Mouse (Mus musculus): ENCODE data around the gene Col1a1. TPM values are rescaled to one million over a fixed set of nuclear protein-coding genes. Genes with fewer than 3 reads are reported as not detected.

The Col1a1 gene
- polyA plus RNA-seq (2012; rRNA removed), result 11.9 and 18.7 TPM in 2 replicates

- H3K27me3 ChIP-seq (ENCODE audit: control insufficient read depth, insufficient read depth, low read length), result peaks cover 3% of the 10 kb centered on the region; the same call in 1 of the 2 replicates
- TF ChIP-seq CTCF (IDR thresholded peaks at IDR 0.05; ENCODE audit: borderline replicate concordance, control insufficient read depth, extremely low read depth, insufficient read depth, low read length, poor library complexity) (no peak), POLR2A (IDR thresholded peaks at IDR 0.05; ENCODE audit: control insufficient read depth, extremely low read depth, insufficient read depth, low read length, poor library complexity) (no peak)
- H3K4me3 ChIP-seq (ENCODE audit: control insufficient read depth, insufficient read depth, low read length), result no peak within 1 kb of the TSS
- no peak for DNase-seq
- 49% methylated on average over 19 of the region's 19 CpGs for WGBS
- H3K36me3 ChIP-seq (ENCODE audit: control insufficient read depth, insufficient read depth, low read length), result no peaks in the 10 kb centered on the region
- peaks cover 7% of the 10 kb centered on the region for H3K4me1 ChIP-seq (replicated peaks; ENCODE audit: control insufficient read depth, insufficient read depth, low read length)
- no peak within 1 kb of the TSS for H3K27ac ChIP-seq (ENCODE audit: control insufficient read depth, insufficient read depth, low read length)
Observed at GRCm38 (mm10) chr11:94936045-94936444, at the start of gene Col1a1. Gene Col1a1, plus strand, starts transcription at chr11:94936224.

- Histone ChIP-seq H3K27ac (ENCODE audit: control insufficient read depth, insufficient read depth, low read length) (no peak overlapping the region), H3K36me3 (ENCODE audit: control insufficient read depth, insufficient read depth, low read length) (no peaks in the 10 kb centered on the region), H3K4me1 (replicated peaks; ENCODE audit: control insufficient read depth, insufficient read depth, low read length) (no peaks in the 10 kb centered on the region), H3K27me3 (ENCODE audit: control insufficient read depth, insufficient read depth, low read length) (no peaks in the 10 kb centered on the region), H3K4me3 (ENCODE audit: control insufficient read depth, insufficient read depth, low read length) (no peak overlapping the region)
- TF ChIP-seq POLR2A (IDR thresholded peaks at IDR 0.05; ENCODE audit: control insufficient read depth, extremely low read depth, insufficient read depth, low read length, poor library complexity) (no peak), CTCF (IDR thresholded peaks at IDR 0.05; ENCODE audit: borderline replicate concordance, control insufficient read depth, extremely low read depth, insufficient read depth, low read length, poor library complexity) (no peak)
- WGBS, result 87% methylated on average over 6 of the region's 6 CpGs
- no peak for DNase-seq
Observed at GRCm38 (mm10) chr11:94891155-94891554, 44.9 kb upstream of the Col1a1 start.

- Histone ChIP-seq H3K4me1 (replicated peaks; ENCODE audit: control insufficient read depth, insufficient read depth, low read length) (no peaks in the 10 kb centered on the region), H3K27ac (ENCODE audit: control insufficient read depth, insufficient read depth, low read length) (no peak overlapping the region), H3K27me3 (ENCODE audit: control insufficient read depth, insufficient read depth, low read length) (no peaks in the 10 kb centered on the region), H3K36me3 (ENCODE audit: control insufficient read depth, insufficient read depth, low read length) (no peaks in the 10 kb centered on the region), H3K4me3 (ENCODE audit: control insufficient read depth, insufficient read depth, low read length) (no peak overlapping the region)
- TF ChIP-seq POLR2A (IDR thresholded peaks at IDR 0.05; ENCODE audit: control insufficient read depth, extremely low read depth, insufficient read depth, low read length, poor library complexity) (no peak), CTCF (IDR thresholded peaks at IDR 0.05; ENCODE audit: borderline replicate concordance, control insufficient read depth, extremely low read depth, insufficient read depth, low read length, poor library complexity) (no peak)
- no peak for DNase-seq
- WGBS, result 87% methylated on average over 16 of the region's 16 CpGs
Observed at GRCm38 (mm10) chr11:94896753-94897376, 39.2 kb upstream of the Col1a1 start.

- Histone ChIP-seq H3K4me3 (ENCODE audit: control insufficient read depth, insufficient read depth, low read length) (no peak overlapping the region), H3K27me3 (ENCODE audit: control insufficient read depth, insufficient read depth, low read length) (no peaks in the 10 kb centered on the region), H3K36me3 (ENCODE audit: control insufficient read depth, insufficient read depth, low read length) (no peaks in the 10 kb centered on the region), H3K4me1 (replicated peaks; ENCODE audit: control insufficient read depth, insufficient read depth, low read length) (no peaks in the 10 kb centered on the region), H3K27ac (ENCODE audit: control insufficient read depth, insufficient read depth, low read length) (no peak overlapping the region)
- TF ChIP-seq CTCF (IDR thresholded peaks at IDR 0.05; ENCODE audit: borderline replicate concordance, control insufficient read depth, extremely low read depth, insufficient read depth, low read length, poor library complexity) (no peak), POLR2A (IDR thresholded peaks at IDR 0.05; ENCODE audit: control insufficient read depth, extremely low read depth, insufficient read depth, low read length, poor library complexity) (no peak)
- WGBS, result 47% methylated on average over 2 of the region's 2 CpGs
- DNase-seq, result no peak
Observed at GRCm38 (mm10) chr11:94901231-94901630, 34.8 kb upstream of the Col1a1 start.

- H3K27ac ChIP-seq (ENCODE audit: control insufficient read depth, insufficient read depth, low read length), result no peak overlapping the region
- TF ChIP-seq CTCF (IDR thresholded peaks at IDR 0.05; ENCODE audit: borderline replicate concordance, control insufficient read depth, extremely low read depth, insufficient read depth, low read length, poor library complexity), result no peak
- no peak for DNase-seq
- WGBS, result 92% methylated on average over 3 of the region's 3 CpGs
- no peaks in the 10 kb centered on the region for H3K4me1 ChIP-seq (replicated peaks; ENCODE audit: control insufficient read depth, insufficient read depth, low read length)
- no peaks in the 10 kb centered on the region for H3K27me3 ChIP-seq (ENCODE audit: control insufficient read depth, insufficient read depth, low read length)
- no peaks in the 10 kb centered on the region for H3K36me3 ChIP-seq (ENCODE audit: control insufficient read depth, insufficient read depth, low read length)
- H3K4me3 ChIP-seq (ENCODE audit: control insufficient read depth, insufficient read depth, low read length), result no peak overlapping the region
Observed at GRCm38 (mm10) chr11:94904306-94904705, 31.7 kb upstream of the Col1a1 start.

- H3K27me3 ChIP-seq (ENCODE audit: control insufficient read depth, insufficient read depth, low read length), result no peaks in the 10 kb centered on the region; the same call in 1 of the 2 replicates
- no peaks in the 10 kb centered on the region for H3K4me1 ChIP-seq (replicated peaks; ENCODE audit: control insufficient read depth, insufficient read depth, low read length)
- no peaks in the 10 kb centered on the region for H3K36me3 ChIP-seq (ENCODE audit: control insufficient read depth, insufficient read depth, low read length)
- H3K4me3 ChIP-seq (ENCODE audit: control insufficient read depth, insufficient read depth, low read length), result no peak overlapping the region
- no peak for DNase-seq
- WGBS, result 87% methylated on average over 5 of the region's 5 CpGs
- H3K27ac ChIP-seq (ENCODE audit: control insufficient read depth, insufficient read depth, low read length), result no peak overlapping the region
- TF ChIP-seq POLR2A (IDR thresholded peaks at IDR 0.05; ENCODE audit: control insufficient read depth, extremely low read depth, insufficient read depth, low read length, poor library complexity) (no peak), CTCF (IDR thresholded peaks at IDR 0.05; ENCODE audit: borderline replicate concordance, control insufficient read depth, extremely low read depth, insufficient read depth, low read length, poor library complexity) (no peak)
Observed at GRCm38 (mm10) chr11:94910971-94911370, 25.1 kb upstream of the Col1a1 start.

- Histone ChIP-seq H3K36me3 (ENCODE audit: control insufficient read depth, insufficient read depth, low read length) (no peaks in the 10 kb centered on the region), H3K27me3 (ENCODE audit: control insufficient read depth, insufficient read depth, low read length) (no peaks in the 10 kb centered on the region; the same call in 1 of the 2 replicates), H3K4me1 (replicated peaks; ENCODE audit: control insufficient read depth, insufficient read depth, low read length) (no peaks in the 10 kb centered on the region), H3K4me3 (ENCODE audit: control insufficient read depth, insufficient read depth, low read length) (no peak overlapping the region), H3K27ac (ENCODE audit: control insufficient read depth, insufficient read depth, low read length) (no peak overlapping the region)
- no peak for TF ChIP-seq POLR2A (IDR thresholded peaks at IDR 0.05; ENCODE audit: control insufficient read depth, extremely low read depth, insufficient read depth, low read length, poor library complexity)
- DNase-seq, result no peak
- WGBS, result 86% methylated on average over 3 of the region's 3 CpGs
Observed at GRCm38 (mm10) chr11:94912568-94912967, 23.5 kb upstream of the Col1a1 start.

Data from thymus, adult 2 months (tissue).